Mouse (Mus musculus) lung, adult 18-20 months (tissue): ENCODE measurements at regions not wholly inside any gene's neighbourhood (a gene's known extent, or its start where the extent isn't known, plus 50 kb on each side); places are given as distances from the start of the nearest gene placed in this dataset.

Source experiments
- DNase-seq, 2 experiments: peaks; one replicate each; pipeline ENCODE4 v3.0.0; 2022; ENCODE audit warnings: mixed read lengths in 2 of 2

DNA sequence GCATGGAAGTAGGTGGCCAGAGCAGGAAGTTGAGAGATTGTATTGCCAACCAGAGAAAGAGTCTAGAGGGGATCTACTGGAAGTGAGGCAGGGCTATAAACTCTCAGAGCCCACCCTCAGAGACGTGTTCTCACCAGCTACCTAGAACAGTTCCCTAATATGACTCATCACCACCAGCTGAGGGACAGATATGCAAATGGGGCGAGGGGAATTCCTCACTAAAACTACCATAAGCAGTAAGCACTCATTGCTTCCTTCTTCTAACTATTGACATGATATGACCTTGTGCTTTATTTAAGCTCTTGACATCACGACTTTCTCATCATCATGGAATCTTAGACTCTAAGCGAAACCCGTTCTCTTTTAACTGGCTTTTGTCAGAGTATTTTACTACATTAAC, 101.2 kb upstream of the Isl1 start:
- no peak for DNase-seq
